Mouse (Mus musculus): Measurements from ENCODE around the gene Myo16. TPM values are rescaled to one million over a fixed set of nuclear protein-coding genes. Genes with fewer than 3 reads are reported as not detected.

Gene Myo16
- polyA plus RNA-seq, 2 experiments: 0.55 to 0.98 TPM

DNA sequence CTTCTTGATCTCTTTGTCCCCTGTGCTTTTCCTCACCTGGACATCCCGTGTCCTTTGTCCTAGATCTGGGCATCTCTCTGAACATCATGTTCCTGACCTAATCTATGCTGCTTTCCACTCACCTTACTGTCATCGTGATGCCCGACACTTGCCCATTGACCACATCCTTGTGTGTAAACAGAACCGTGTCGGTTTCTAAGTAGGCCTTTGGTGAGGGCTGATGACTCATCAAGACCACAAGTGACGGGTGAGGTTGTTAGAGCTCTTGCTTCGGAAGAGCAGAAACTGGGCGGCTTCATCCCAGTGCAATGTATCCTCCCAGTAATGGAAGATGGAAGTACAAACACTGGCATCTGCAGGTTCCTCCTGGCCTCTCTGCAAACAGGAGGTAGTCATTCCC is 327.1 kb downstream of the Myo16 start:
- H3K27ac ChIP-seq (replicated peaks; ENCODE audit: low read depth, low read length): no peak overlapping the region
- H3K9me3 ChIP-seq (ENCODE audit: control insufficient read depth, low read length): no peaks in the 10 kb centered on the region
- DNase-seq (ENCODE audit: low spot score) (no peak), ATAC-seq (ENCODE audit: low FRiP score, low read depth) (no peak)
- H3K36me3 ChIP-seq (ENCODE audit: control insufficient read depth, insufficient read depth, low read length): no peaks in the 10 kb centered on the region
- no peak overlapping the region for H3K4me2 ChIP-seq (replicated peaks; ENCODE audit: low read depth, low read length, severe bottlenecking)
- H3K4me3 ChIP-seq (replicated peaks; ENCODE audit: low read length): no peak overlapping the region
- TF ChIP-seq POLR2A (IDR thresholded peaks at IDR 0.05; ENCODE audit: borderline replicate concordance, extremely low read depth, insufficient read depth, insufficient read length): no peak
- WGBS: 87% methylated on average over 8 of the region's 8 CpGs
- no peaks in the 10 kb centered on the region for H3K4me1 ChIP-seq (ENCODE audit: control insufficient read depth, insufficient read depth, low read length)
- no peaks in the 10 kb centered on the region for H3K27me3 ChIP-seq (ENCODE audit: control insufficient read depth, insufficient read depth, low read length)
- no peak overlapping the region for H3K9ac ChIP-seq (ENCODE audit: low read depth, low read length, severe bottlenecking)

- Histone ChIP-seq H3K9me3 (ENCODE audit: control insufficient read depth, low read length) (no peaks in the 10 kb centered on the region), H3K27me3 (ENCODE audit: control insufficient read depth, insufficient read depth, low read length) (no peaks in the 10 kb centered on the region), H3K9ac (ENCODE audit: low read depth, low read length, severe bottlenecking) (no peak overlapping the region), H3K4me3 (replicated peaks; ENCODE audit: low read length) (no peak overlapping the region), H3K4me2 (replicated peaks; ENCODE audit: low read depth, low read length, severe bottlenecking) (no peak overlapping the region), H3K4me1 (ENCODE audit: control insufficient read depth, insufficient read depth, low read length) (no peaks in the 10 kb centered on the region), H3K27ac (replicated peaks; ENCODE audit: low read depth, low read length) (no peak overlapping the region), H3K36me3 (ENCODE audit: control insufficient read depth, insufficient read depth, low read length) (no peaks in the 10 kb centered on the region)
- DNase-seq (ENCODE audit: low spot score) (no peak), ATAC-seq (ENCODE audit: low FRiP score, low read depth) (no peak)
- TF ChIP-seq POLR2A (IDR thresholded peaks at IDR 0.05; ENCODE audit: borderline replicate concordance, extremely low read depth, insufficient read depth, insufficient read length): no peak
- WGBS: 60% methylated on average over 5 of the region's 5 CpGs
Observed at GRCm38 (mm10) chr8:10482064-10482463, 328.4 kb downstream of the Myo16 start.

GRCm38 (mm10) chr8:10482880-10483279 is 329.2 kb downstream of the Myo16 start:
- ATAC-seq (ENCODE audit: low FRiP score, low read depth) (no peak), DNase-seq (ENCODE audit: low spot score) (no peak)
- H3K4me2 ChIP-seq (replicated peaks; ENCODE audit: low read depth, low read length, severe bottlenecking): no peak overlapping the region
- TF ChIP-seq POLR2A (IDR thresholded peaks at IDR 0.05; ENCODE audit: borderline replicate concordance, extremely low read depth, insufficient read depth, insufficient read length): no peak
- WGBS: 27% methylated on average over 1 of the region's 1 CpGs
- no peaks in the 10 kb centered on the region for H3K27me3 ChIP-seq (ENCODE audit: control insufficient read depth, insufficient read depth, low read length)
- no peaks in the 10 kb centered on the region for H3K4me1 ChIP-seq (ENCODE audit: control insufficient read depth, insufficient read depth, low read length)
- H3K27ac ChIP-seq (replicated peaks; ENCODE audit: low read depth, low read length): no peak overlapping the region
- H3K36me3 ChIP-seq (ENCODE audit: control insufficient read depth, insufficient read depth, low read length): no peaks in the 10 kb centered on the region
- H3K9ac ChIP-seq (ENCODE audit: low read depth, low read length, severe bottlenecking): no peak overlapping the region
- H3K9me3 ChIP-seq (ENCODE audit: control insufficient read depth, low read length): no peaks in the 10 kb centered on the region
- no peak overlapping the region for H3K4me3 ChIP-seq (replicated peaks; ENCODE audit: low read length)

GRCm38 (mm10) chr8:10483841-10484240 is 330.1 kb downstream of the Myo16 start:
- WGBS: 68% methylated on average over 5 of the region's 5 CpGs
- no peak overlapping the region for H3K9ac ChIP-seq (ENCODE audit: low read depth, low read length, severe bottlenecking)
- H3K27me3 ChIP-seq (ENCODE audit: control insufficient read depth, insufficient read depth, low read length): no peaks in the 10 kb centered on the region
- H3K4me2 ChIP-seq (replicated peaks; ENCODE audit: low read depth, low read length, severe bottlenecking): no peak overlapping the region
- ATAC-seq (ENCODE audit: low FRiP score, low read depth) (no peak), DNase-seq (ENCODE audit: low spot score) (no peak)
- no peaks in the 10 kb centered on the region for H3K36me3 ChIP-seq (ENCODE audit: control insufficient read depth, insufficient read depth, low read length)
- TF ChIP-seq POLR2A (IDR thresholded peaks at IDR 0.05; ENCODE audit: borderline replicate concordance, extremely low read depth, insufficient read depth, insufficient read length): no peak
- no peak overlapping the region for H3K27ac ChIP-seq (replicated peaks; ENCODE audit: low read depth, low read length)
- no peak overlapping the region for H3K4me3 ChIP-seq (replicated peaks; ENCODE audit: low read length)
- no peaks in the 10 kb centered on the region for H3K9me3 ChIP-seq (ENCODE audit: control insufficient read depth, low read length)
- H3K4me1 ChIP-seq (ENCODE audit: control insufficient read depth, insufficient read depth, low read length): no peaks in the 10 kb centered on the region

DNA sequence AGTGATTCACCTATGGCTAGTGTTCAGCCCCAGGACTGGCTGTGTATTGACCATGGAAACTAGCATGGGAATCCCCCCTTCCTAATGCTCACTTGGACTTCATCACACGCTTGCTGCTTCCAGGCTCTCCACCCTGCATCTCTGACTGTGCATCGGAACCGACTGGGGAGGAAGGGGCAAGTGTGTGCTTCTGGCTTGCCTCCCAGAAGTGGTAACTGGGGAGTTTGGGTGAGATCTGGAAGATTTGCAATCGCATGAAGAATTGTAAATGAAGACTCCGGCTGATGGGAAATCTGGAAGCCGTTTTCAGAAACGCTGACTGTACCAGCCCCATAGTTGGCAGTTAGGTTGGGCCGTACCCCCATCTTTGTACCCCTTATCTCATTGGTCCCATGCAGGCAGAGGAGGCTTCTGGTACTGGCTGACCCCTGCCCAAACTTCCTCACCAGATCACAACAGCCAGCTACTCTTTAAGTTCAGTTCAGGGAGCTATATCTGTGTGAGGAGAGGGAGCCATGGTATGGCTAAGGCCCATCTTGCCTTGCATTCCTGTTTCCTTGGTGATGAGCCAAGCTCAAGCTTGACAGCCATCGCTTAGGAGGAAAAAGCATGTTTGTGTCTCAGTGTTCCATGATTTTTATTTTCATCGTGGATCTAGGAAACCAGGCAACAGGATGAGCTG is 336.2 kb downstream of the Myo16 start:
- no peak for DNase-seq (ENCODE audit: low spot score)
- WGBS: 73% methylated on average over 10 of the region's 10 CpGs
- TF ChIP-seq POLR2A (IDR thresholded peaks at IDR 0.05; ENCODE audit: borderline replicate concordance, extremely low read depth, insufficient read depth, insufficient read length): no peak

More for the DNA sequence above, 336.2 kb downstream of the Myo16 start:
- Histone ChIP-seq H3K4me2 (replicated peaks; ENCODE audit: low read depth, low read length, severe bottlenecking) (no peak overlapping the region), H3K27me3 (ENCODE audit: control insufficient read depth, insufficient read depth, low read length) (no peaks in the 10 kb centered on the region), H3K36me3 (ENCODE audit: control insufficient read depth, insufficient read depth, low read length) (no peaks in the 10 kb centered on the region), H3K4me1 (ENCODE audit: control insufficient read depth, insufficient read depth, low read length) (no peaks in the 10 kb centered on the region), H3K27ac (replicated peaks; ENCODE audit: low read depth, low read length) (no peak overlapping the region), H3K9ac (ENCODE audit: low read depth, low read length, severe bottlenecking) (no peak overlapping the region), H3K4me3 (replicated peaks; ENCODE audit: low read length) (no peak overlapping the region), H3K9me3 (ENCODE audit: control insufficient read depth, low read length) (no peaks in the 10 kb centered on the region)
- ATAC-seq (ENCODE audit: low FRiP score, low read depth): no peak
